Mouse (Mus musculus) liver, postnatal 0 days (tissue): Measurements from ENCODE around the gene Gm9945. TPM values are rescaled to one million over a fixed set of nuclear protein-coding genes. Genes with fewer than 3 reads are reported as not detected.

ENCODE experiments used
- ATAC-seq: fragments of 200-750 bp; cut with Nextera tagmentation; 2 replicates; pipeline ENCODE4 v1.8.0; 2017; ENCODE audit warnings: mild to moderate bottlenecking, moderate library complexity
- DNase-seq: peaks from one replicate; pipeline ENCODE4 v3.0.0-alpha.2; 2016
- H3K27ac ChIP-seq: fragments of 300-500 bp; sonication (generic); 2 replicates; pipeline ENCODE4 v1.5.1; 2014; ENCODE audit warnings: antibody characterized with exemption, moderate library complexity, mild to moderate bottlenecking, low read depth
- H3K27me3 ChIP-seq: fragments of 300-500 bp; sonication (generic); 2 replicates; pipeline ENCODE4 v1.6.1; 2014; ENCODE audit warnings: low read length, control low read depth, mixed read lengths; ENCODE audit not compliant: insufficient read depth
- H3K36me3 ChIP-seq: fragments of 300-500 bp; sonication (generic); replicated peaks from 2 replicates; pipeline ENCODE4 v1.6.1; 2014; ENCODE audit warnings: mild to moderate bottlenecking, control low read depth, low read length, moderate library complexity, mixed read lengths; ENCODE audit not compliant: insufficient read depth
- H3K4me1 ChIP-seq: fragments of 300-500 bp; sonication (generic); 2 replicates; pipeline ENCODE4 v1.6.1; 2014; ENCODE audit warnings: antibody characterized with exemption, mild to moderate bottlenecking, control low read depth; ENCODE audit not compliant: insufficient read depth
- H3K4me2 ChIP-seq: fragments of 300-500 bp; sonication (generic); 2 replicates; pipeline ENCODE4 v1.6.1; 2014; ENCODE audit warnings: low read depth, mild to moderate bottlenecking, low read length, moderate library complexity, mixed read lengths
- H3K4me3 ChIP-seq: fragments of 300-500 bp; sonication (generic); 2 replicates; pipeline ENCODE4 v1.5.1; 2014; ENCODE audit warnings: low read depth, low read length
- H3K9ac ChIP-seq: fragments of 300-500 bp; sonication (generic); replicated peaks from 2 replicates; pipeline ENCODE4 v1.6.1; 2014; ENCODE audit warnings: mild to moderate bottlenecking, moderate library complexity
- H3K9me3 ChIP-seq: fragments of 300-500 bp; sonication (generic); 2 replicates; pipeline ENCODE4 v1.6.1; 2016; ENCODE audit warnings: mild to moderate bottlenecking, control low read depth, low read length, mixed read lengths
- CTCF ChIP-seq: sonication (generic); IDR thresholded peaks from 2 replicates; pipeline ENCODE4 v1.5.1; 2016; ENCODE audit warnings: antibody characterized with exemption, low read depth
- EP300 ChIP-seq: IDR thresholded peaks from 2 replicates; pipeline ENCODE4 v1.6.1; 2016; ENCODE audit warnings: antibody characterized with exemption, low read depth, mild to moderate bottlenecking
- WGBS: fragments of 180-500 bp; shearing (Covaris S2); extraction: QIAGEN DNeasy Blood & Tissue Kit; methylation state at CpG from one replicate; pipeline ENCODE4 v1.1.7; 2014; ENCODE audit not compliant: insufficient replicate concordance; 5-methylcytosine and 5-hydroxymethylcytosine counted together
- polyA plus RNA-seq: library from polyadenylated mRNA; unstranded; fragments of >200 nt; fragmentation: Nextera tagmentation; extraction: Ambion mirVana; gene quantifications from 2 replicates; pipeline ENCODE4 v1.2.1, GENCODE M21; 2015

Gene Gm9945
- polyA plus RNA-seq, 1 experiment from 2014 or later, result 0.15 TPM

- H3K4me1 ChIP-seq, result peaks cover 26% of the 10 kb centered on the region
- no peak; the same call in 1 of the 2 replicates for TF ChIP-seq EP300
- no peak for TF ChIP-seq CTCF
- H3K9me3 ChIP-seq, result no peaks in the 10 kb centered on the region
- H3K9ac ChIP-seq, result no peak overlapping the region
- H3K27me3 ChIP-seq, result no peaks in the 10 kb centered on the region
- ATAC-seq (peak; percentile 64), DNase-seq (peak; percentile 73)
- no peak overlapping the region for H3K4me2 ChIP-seq
- H3K36me3 ChIP-seq, result no peaks in the 10 kb centered on the region
- no peak overlapping the region for H3K4me3 ChIP-seq
- peak overlapping the region; percentile 83 for H3K27ac ChIP-seq
- 92% methylated on average over 1 of the region's 1 CpGs for WGBS
These were observed 31.4 kb upstream of the Gm9945 start for GRCm38 (mm10) chr11:53448529-53448928.

GRCm38 (mm10) chr11:53450070-53450705 lies 29.8 kb upstream of the Gm9945 start:
- Histone ChIP-seq H3K4me3 (no peak overlapping the region), H3K9me3 (no peaks in the 10 kb centered on the region), H3K4me2 (no peak overlapping the region), H3K9ac (no peak overlapping the region), H3K27ac (no peak overlapping the region), H3K27me3 (no peaks in the 10 kb centered on the region), H3K36me3 (no peaks in the 10 kb centered on the region), H3K4me1 (peaks cover 25% of the 10 kb centered on the region)
- DNase-seq, result no peak
- no peak for ATAC-seq
- TF ChIP-seq EP300 (no peak), CTCF (no peak)
- WGBS, result 20% methylated on average over 15 of the region's 15 CpGs

- H3K27ac ChIP-seq, result peak overlapping the region; percentile 45; the same call in 1 of the 2 replicates
- H3K36me3 ChIP-seq, result no peaks in the 10 kb centered on the region
- no peaks in the 10 kb centered on the region for H3K9me3 ChIP-seq
- DNase-seq (no peak), ATAC-seq (no peak)
- WGBS, result 52% methylated on average over 2 of the region's 2 CpGs
- H3K9ac ChIP-seq, result no peak overlapping the region
- H3K4me2 ChIP-seq, result no peak overlapping the region
- H3K4me1 ChIP-seq, result peaks cover 22% of the 10 kb centered on the region
- H3K4me3 ChIP-seq, result no peak overlapping the region
- TF ChIP-seq EP300, result no peak
- TF ChIP-seq CTCF, result no peak
- no peaks in the 10 kb centered on the region for H3K27me3 ChIP-seq
These were observed 28.6 kb upstream of the Gm9945 start for GRCm38 (mm10) chr11:53451361-53451760.

- Histone ChIP-seq H3K4me2 (no peak overlapping the region), H3K9ac (no peak overlapping the region), H3K4me3 (no peak overlapping the region), H3K9me3 (no peaks in the 10 kb centered on the region), H3K27me3 (peaks cover 6% of the 10 kb centered on the region), H3K27ac (no peak overlapping the region), H3K36me3 (no peaks in the 10 kb centered on the region), H3K4me1 (peaks cover 22% of the 10 kb centered on the region)
- WGBS, result 88% methylated on average over 9 of the region's 9 CpGs
- TF ChIP-seq CTCF, result no peak
- DNase-seq (no peak), ATAC-seq (no peak)
These were observed 27.6 kb upstream of the Gm9945 start for GRCm38 (mm10) chr11:53452396-53452795.

- no peak overlapping the region for H3K27ac ChIP-seq
- TF ChIP-seq CTCF (no peak), EP300 (no peak)
- no peak for DNase-seq
- WGBS, result 73% methylated on average over 5 of the region's 5 CpGs
- H3K9ac ChIP-seq, result no peak overlapping the region
- H3K4me2 ChIP-seq, result no peak overlapping the region
- H3K4me1 ChIP-seq, result peaks cover 22% of the 10 kb centered on the region
- no peak for ATAC-seq
- H3K27me3 ChIP-seq, result peaks cover 13% of the 10 kb centered on the region
- H3K36me3 ChIP-seq, result no peaks in the 10 kb centered on the region
- no peaks in the 10 kb centered on the region for H3K9me3 ChIP-seq
- no peak overlapping the region for H3K4me3 ChIP-seq
These were observed 26.9 kb upstream of the Gm9945 start for GRCm38 (mm10) chr11:53453031-53453430.

- Histone ChIP-seq H3K9ac (peak within 1 kb of the TSS; percentile 67), H3K27ac (peak within 1 kb of the TSS; percentile 89), H3K27me3 (peaks cover 15% of the 10 kb centered on the region), H3K4me1 (no peaks in the 10 kb centered on the region), H3K36me3 (no peaks in the 10 kb centered on the region), H3K9me3 (no peaks in the 10 kb centered on the region), H3K4me3 (peak within 1 kb of the TSS; percentile 60), H3K4me2 (peak within 1 kb of the TSS; percentile 80)
- peak; percentile 70 for DNase-seq
- peak; percentile 56 for TF ChIP-seq CTCF
- no peak for TF ChIP-seq EP300
- peak; percentile 83 for ATAC-seq
- 5% methylated on average over 42 of the region's 42 CpGs for WGBS
These were observed 23.2 kb upstream of the Gm9945 start, which contains the start of the genes Gm10447 and Shroom1 for GRCm38 (mm10) chr11:53456474-53457371. Gm10447 (minus strand) TSS chr11:53457110. Shroom1 (plus strand) TSS chr11:53457205.
